Mouse (Mus musculus): ENCODE measurements around the gene Ubl5.

DNA sequence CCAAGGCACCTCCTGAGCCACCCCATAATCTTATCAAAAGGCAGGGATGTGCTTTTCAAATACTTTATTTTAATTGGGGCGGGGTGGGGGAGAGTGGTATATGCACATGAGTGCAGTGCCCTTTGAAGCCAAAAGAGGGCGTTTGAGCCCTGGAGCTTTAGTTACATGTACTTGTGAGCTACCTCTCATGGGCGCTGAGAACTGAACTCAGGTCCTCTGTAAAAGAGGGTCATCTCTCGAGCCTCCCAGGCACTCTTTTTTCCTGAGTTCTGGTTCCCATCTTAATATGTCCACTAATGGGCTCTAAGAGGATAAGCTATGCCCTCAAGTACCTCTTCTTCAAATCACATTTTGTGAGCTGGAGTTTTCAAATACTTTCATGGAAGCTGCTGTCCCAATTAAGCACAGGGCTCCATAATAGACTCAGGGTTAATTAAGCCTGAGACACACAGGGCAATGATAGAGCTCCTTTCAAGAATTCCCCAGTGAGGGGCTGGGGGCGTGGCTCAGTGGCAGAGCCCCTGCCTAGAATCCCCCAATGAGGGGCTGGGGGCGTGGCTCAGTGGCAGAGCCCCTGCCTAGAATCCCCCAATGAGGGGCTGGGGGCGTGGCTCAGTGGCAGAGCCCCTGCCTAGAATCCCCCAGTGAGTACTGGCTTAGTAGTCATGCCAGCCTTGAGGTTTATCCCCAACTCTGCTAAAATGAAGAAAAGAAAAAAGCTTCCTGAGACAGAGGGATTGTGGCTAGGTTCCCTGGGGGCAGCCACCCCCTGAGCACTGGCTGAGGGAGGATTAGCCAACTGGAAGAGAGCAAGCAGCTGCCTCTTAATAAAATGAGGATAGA is 39.1 kb downstream of the Ubl5 start:
- TF ChIP-seq GATA1 (IDR thresholded peaks at IDR 0.05; ENCODE audit: low read length) (no peak), TAL1 (IDR thresholded peaks at IDR 0.05; ENCODE audit: low read length) (no peak)
